In the genomic region with DNA sequence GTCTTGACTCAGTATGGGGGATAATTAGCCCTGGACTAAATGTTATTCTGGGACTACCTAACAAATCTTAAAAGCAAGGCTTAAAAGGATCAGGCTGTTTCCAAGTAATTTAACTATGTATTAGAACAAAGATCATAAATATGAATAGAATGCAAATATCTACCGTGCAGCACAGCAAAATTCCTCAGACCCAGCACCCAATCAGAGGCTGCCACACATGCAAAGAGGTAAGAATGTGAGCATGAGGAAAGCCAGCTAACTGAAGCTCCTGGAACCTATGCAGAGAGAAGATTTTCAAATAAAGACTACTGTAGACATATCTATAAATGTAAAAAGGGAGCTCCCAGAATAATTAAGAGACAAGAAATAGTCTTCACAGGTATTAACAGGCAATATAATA, we compare ENCODE assay signal across 20 mouse cellular contexts.
"Had no signal": no experiment of that assay in that cellular context is flagged by ENCODE, and none has a peak within 500 bp of the region (broad histone marks: within the 10 kb centered on the region; RNA-seq: fewer than 3 reads in every experiment).

No protein-coding gene starts in this region.

- H3K9ac ChIP-seq: lung, embryonic 14.5 days; midbrain, embryonic 13.5 days; neural tube, embryonic 13.5 days; neural tube, embryonic 15.5 days had no signal

- H3K36me3 ChIP-seq: midbrain, embryonic 13.5 days; neural tube, embryonic 13.5 days; neural tube, embryonic 15.5 days had no signal

- H3K4me1 ChIP-seq: megakaryocyte, embryonic 14.5 days; midbrain, embryonic 13.5 days; neural tube, embryonic 13.5 days; neural tube, embryonic 15.5 days had no signal

- H3K27me3 ChIP-seq: megakaryocyte, embryonic 14.5 days; midbrain, embryonic 13.5 days; neural tube, embryonic 13.5 days; neural tube, embryonic 15.5 days had no signal

- H3K27ac ChIP-seq: macrophage; midbrain, embryonic 13.5 days; neural tube, embryonic 13.5 days; neural tube, embryonic 15.5 days had no signal

- H3K4me3 ChIP-seq: megakaryocyte, embryonic 14.5 days; midbrain, embryonic 13.5 days; myocyte; neural tube, embryonic 13.5 days; neural tube, embryonic 15.5 days had no signal

- ATAC-seq: midbrain, embryonic 13.5 days; midbrain, embryonic 16.5 days had no signal

- H3K4me2 ChIP-seq: lung, embryonic 14.5 days; midbrain, embryonic 11.5 days; midbrain, embryonic 13.5 days; neural tube, embryonic 13.5 days; neural tube, embryonic 15.5 days had no signal

- DNase-seq: lung, adult 18-20 months; lung, embryonic 14.5 days; lung, postnatal 10 days; lung, postnatal 36 days; retina, postnatal 1 day; right cerebral cortex, adult 18-20 months; right cerebral cortex, postnatal 25 days; right cerebral cortex, postnatal 4 days; spleen, adult 18-20 months; thymus, adult 18-20 months; thymus, postnatal 14 days; thymus, postnatal 36 days had no signal

- H3K9me3 ChIP-seq: megakaryocyte, embryonic 14.5 days; midbrain, embryonic 13.5 days; neural tube, embryonic 13.5 days; neural tube, embryonic 15.5 days had no signal
